Comparison of ENCODE assay signal across 20 mouse cellular contexts in genomic region chr6:47337300-47337699, GRCm38 (mm10).
"Had no signal": no experiment of that assay in that cellular context is flagged by ENCODE, and none has a peak within 500 bp of the region (broad histone marks: within the 10 kb centered on the region; RNA-seq: fewer than 3 reads in every experiment).

No protein-coding gene starts in this region.

- H3K36me3 ChIP-seq: lung, embryonic 15.5 days; midbrain, embryonic 12.5 days; neural tube, embryonic 13.5 days; neural tube, embryonic 15.5 days had no signal

- H3K4me3 ChIP-seq: lung, embryonic 15.5 days; midbrain, embryonic 12.5 days; myocyte; neural tube, embryonic 13.5 days; neural tube, embryonic 15.5 days had no signal

- H3K4me2 ChIP-seq: lung, embryonic 15.5 days; midbrain, embryonic 12.5 days; neural tube, embryonic 13.5 days; neural tube, embryonic 15.5 days had no signal

- ATAC-seq: midbrain, embryonic 16.5 days had no signal

- H3K27me3 ChIP-seq: lung, embryonic 15.5 days; midbrain, embryonic 12.5 days; neural tube, embryonic 13.5 days; neural tube, embryonic 15.5 days had no signal

- H3K9ac ChIP-seq: lung, embryonic 15.5 days; midbrain, embryonic 12.5 days; neural tube, embryonic 13.5 days; neural tube, embryonic 15.5 days had no signal

- H3K27ac ChIP-seq: lung, embryonic 15.5 days; macrophage; midbrain, embryonic 12.5 days; neural tube, embryonic 13.5 days; neural tube, embryonic 15.5 days had no signal

- DNase-seq: lung, adult 18-20 months; lung, postnatal 14 days; lung, postnatal 36 days; midbrain, embryonic 14.5 days; retina, postnatal 1 day; right cerebral cortex, adult 18-20 months; right cerebral cortex, postnatal 25 days; right cerebral cortex, postnatal 4 days; spleen, adult 18-20 months; thymus, adult 18-20 months; thymus, postnatal 14 days; thymus, postnatal 4 days had no signal

- H3K4me1 ChIP-seq: lung, embryonic 15.5 days; neural tube, embryonic 13.5 days; neural tube, embryonic 15.5 days had no signal

- H3K9me3 ChIP-seq: lung, embryonic 15.5 days; megakaryocyte, embryonic 14.5 days; midbrain, embryonic 12.5 days; neural tube, embryonic 13.5 days; neural tube, embryonic 15.5 days had no signal
